Mouse (Mus musculus) urinary bladder, postnatal 25 days (tissue): ENCODE results near the gene Cdkn1b.

Source experiments
- DNase-seq: peaks from one replicate; pipeline ENCODE4 v3.0.0; 2022; ENCODE audit warnings: low spot score

Cdkn1b gene

DNA sequence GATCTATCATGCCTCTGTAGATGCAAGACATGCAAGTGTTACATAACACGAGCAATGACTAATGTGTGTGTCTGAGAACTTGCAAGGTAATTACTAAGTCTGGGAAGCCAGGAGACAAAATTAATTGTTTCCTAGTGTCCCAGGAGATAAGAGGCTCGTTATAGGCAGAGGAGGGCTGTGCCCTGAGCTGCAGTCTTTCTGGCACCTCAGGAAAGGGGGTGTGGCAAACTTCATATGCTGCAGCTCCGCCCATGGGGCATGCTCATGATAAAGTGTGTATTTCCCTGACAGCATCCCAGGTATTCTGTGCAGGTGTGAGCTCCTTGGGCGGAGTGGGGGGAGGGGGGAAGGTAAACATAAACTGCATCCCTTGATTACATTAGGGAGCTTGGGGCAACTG is 51.9 kb downstream of the Cdkn1b start:
- no peak for DNase-seq
